Mouse (Mus musculus) T-helper 17 cell (primary cell): ENCODE results near the gene Klhl36.

Experiments used
- in situ Hi-C, 2 experiments: fragments of 300-600 bp; cut with MboI, MseI; formaldehyde crosslinking; loops; 1 replicate in 1 of 2; 2 replicates in 1 of 2; pipeline ENCODE4 v1.15.1; 2025; ENCODE audit warnings: high pct_unique_total_duplicates in 2 of 2

The Klhl36 gene

GRCm38 (mm10) chr8:119881917-119882316 lies 19.9 kb downstream of the Klhl36 start:
- in situ Hi-C loops = no loop called here

DNA sequence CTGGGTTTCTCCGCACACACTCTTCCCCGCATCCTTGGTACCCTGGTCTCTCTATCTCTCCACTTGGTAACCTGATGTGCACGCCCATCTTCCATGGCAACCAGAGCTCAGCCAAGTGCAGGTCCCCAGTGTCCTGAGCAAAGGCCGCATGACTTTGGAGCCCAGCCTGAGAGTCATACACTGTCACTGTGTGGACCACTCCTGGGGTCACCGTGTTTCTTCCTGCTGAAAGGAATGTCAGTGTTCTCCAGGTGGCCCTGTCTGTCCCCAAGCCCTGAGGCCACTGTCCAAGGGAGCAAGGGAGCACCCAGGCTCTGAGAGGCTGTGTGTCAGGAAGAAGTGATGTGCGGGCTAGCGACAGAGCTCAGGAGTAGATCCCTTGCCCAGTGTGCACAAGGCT lies 21.2 kb downstream of the Klhl36 start:
- in situ Hi-C loops = no loop called here

GRCm38 (mm10) chr8:119885612-119886011 lies 23.5 kb downstream of the Klhl36 start:
- in situ Hi-C loops = no loop called here

DNA sequence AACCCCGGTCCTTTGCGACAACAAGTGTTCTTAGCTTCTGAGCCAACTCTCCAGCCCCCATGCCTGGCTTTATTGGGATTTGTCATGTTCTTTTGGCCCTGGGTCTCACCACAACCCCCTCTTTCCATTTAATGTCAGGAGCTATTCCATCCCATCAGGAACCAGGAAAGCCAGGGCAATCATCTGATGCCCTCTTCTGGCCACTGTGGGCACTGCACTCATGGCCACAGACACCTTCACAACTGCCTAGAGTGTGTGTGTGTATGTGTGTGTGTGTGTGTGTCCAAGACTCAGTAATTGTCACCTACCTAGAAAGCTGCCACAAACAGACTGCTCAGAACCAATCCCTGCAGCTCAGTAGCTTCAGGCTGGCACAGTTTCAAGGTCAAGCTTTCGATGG lies 25.1 kb downstream of the Klhl36 start:
- in situ Hi-C loops = no loop called here

GRCm38 (mm10) chr8:119888012-119888411 lies 25.9 kb downstream of the Klhl36 start:
- in situ Hi-C loops = no loop called here

GRCm38 (mm10) chr8:119897069-119897468 lies 35.0 kb downstream of the Klhl36 start:
- in situ Hi-C loops = no loop called here

- in situ Hi-C loops = no loop called here
Measured at GRCm38 (mm10) chr8:119897933-119898332, 35.9 kb downstream of the Klhl36 start.

DNA sequence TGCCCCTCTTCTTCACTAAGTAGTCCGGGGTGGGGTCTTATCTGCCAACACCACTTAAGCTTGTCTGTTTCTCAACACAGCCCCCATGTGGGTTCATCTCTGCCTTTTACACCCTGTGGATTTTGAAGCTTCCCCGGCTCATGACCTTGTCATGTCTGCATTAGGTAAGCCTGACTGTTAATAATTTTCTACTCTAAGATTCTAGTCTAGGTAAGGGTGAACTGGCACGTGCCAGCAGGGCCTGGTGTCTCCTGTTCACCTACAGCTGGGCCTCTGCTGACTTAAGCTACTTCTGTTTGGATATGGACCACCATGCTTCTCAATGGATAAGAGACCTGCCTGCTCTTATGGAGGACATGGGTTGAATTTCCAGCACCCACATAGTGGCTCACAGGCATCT lies 39.3 kb downstream of the Klhl36 start:
- in situ Hi-C loops = no loop called here

DNA sequence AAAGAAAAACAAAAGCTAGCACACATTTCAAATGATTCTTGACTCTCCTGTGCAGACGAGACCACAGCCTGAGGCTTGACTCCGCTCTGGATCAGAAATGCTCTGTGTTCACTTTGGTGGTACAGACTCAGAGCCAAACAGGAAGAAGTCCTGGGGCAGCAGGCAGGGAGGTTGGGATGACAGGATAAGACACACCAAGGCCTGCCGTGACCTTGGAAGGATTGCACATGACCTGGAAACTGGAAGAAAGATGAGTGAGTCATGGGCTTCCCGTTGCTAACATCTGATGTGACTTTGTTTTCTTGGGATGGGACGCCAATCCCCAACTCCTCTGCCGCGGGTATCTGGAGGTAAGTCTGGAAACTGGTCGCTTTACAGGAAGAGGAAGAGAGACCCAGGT lies 39.9 kb downstream of the Klhl36 start:
- in situ Hi-C loops = no loop called here

DNA sequence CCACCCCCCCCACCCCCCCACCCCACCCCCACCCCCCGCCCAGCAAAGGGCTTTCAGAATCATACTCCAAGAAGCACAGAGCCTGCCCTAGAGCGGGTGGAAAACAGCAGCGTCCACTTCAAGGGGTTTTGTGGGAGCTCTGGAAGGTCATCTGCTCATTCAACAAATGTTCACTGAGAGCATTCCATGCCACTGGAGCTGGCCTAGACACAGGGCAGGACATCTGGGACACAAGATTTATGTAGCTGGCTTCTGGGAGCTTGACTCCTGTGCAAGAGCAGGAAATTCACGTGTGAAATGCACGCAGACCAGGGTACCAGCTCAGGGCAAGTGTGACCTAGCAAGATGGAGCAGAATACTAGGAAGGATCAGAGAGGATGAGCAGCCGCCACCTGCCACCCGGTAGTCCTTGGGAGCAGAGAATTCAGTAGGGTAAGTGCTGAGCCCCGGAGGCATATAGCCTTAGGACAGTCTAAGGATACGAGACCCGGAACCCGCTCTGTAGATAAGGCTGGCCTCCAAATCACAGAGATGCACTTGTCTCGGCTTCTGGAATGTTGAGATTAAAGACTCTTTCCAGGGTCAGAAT lies 42.4 kb downstream of the Klhl36 start:
- in situ Hi-C loops = no loop called here

DNA sequence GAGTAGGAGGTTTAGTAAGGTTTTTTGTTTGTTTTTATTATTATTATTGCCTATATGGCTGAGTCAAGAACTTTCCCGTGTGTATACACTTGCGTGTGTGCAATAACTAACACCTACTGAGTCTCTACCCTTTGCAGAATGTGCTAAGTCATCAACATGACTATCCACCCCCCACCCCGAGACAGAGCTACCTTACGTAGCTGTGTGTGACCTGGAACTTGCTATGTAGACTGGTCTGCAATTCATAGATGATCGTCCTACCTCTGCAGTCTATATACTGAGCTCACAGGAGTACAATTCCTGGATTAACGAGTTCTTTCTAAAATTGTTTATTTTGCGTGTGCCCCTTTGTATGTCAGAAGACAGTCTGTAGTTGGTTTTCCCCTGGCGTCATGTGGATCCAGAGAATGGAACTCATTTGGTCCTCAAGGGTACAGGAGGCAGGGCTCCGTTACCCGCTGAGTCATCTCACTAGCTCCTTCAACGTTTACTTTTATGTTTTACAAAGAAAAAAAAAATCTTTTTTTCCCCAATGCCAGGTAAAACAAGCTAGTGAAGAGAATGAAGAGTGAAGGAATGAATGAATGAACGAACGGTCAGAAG lies 48.0 kb downstream of the Klhl36 start, which contains the start of gene Usp10:
Usp10 (plus strand) TSS at position 417 of the 603 bp plus-strand sequence.
- in situ Hi-C loops = no loop called here

DNA sequence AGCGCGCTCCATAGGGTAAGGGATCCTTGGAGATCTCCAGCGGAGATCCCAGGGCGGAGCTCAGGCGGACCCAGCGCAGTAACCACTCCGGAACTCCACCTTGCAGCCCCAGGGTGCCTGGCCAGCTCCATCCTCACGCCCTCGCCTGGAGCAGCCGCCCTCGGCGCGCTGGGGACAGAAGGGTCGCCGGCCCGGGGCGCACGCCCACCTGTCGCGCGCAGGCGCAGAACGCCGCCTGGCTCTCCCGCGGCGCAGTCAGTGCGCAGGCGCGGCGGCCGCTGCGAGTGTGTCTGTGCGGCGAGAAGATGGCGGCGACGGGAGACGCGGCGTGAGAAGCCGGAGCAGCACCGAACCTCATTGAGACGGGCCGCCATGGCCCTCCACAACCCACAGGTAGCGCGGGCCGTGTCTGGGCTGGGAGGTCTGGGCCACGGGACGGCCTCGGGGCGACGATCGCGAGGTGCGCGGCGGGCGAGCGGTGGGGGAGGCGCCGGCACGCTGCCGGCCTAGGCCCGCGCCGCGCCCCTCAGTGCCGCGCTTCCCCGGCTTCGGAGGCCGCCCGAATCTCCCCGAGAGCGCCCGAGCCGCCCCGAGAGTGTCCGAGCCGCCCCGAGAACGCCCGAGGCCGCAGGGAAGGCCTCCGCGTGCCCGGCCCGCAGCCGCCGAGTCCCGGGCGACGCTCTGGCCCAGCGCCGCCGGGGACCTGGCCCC lies 48.6 kb downstream of the Klhl36 start, which contains the start of gene Gm20388:
Gm20388 (plus strand) TSS at position 295 of the 711 bp plus-strand sequence.
- in situ Hi-C loops = no loop called here

GRCm38 (mm10) chr8:119911258-119911962 lies 49.3 kb downstream of the Klhl36 start:
- in situ Hi-C loops = no loop called here

GRCm38 (mm10) chr8:119912643-119913042 lies 50.6 kb downstream of the Klhl36 start:
- in situ Hi-C loops = no loop called here

DNA sequence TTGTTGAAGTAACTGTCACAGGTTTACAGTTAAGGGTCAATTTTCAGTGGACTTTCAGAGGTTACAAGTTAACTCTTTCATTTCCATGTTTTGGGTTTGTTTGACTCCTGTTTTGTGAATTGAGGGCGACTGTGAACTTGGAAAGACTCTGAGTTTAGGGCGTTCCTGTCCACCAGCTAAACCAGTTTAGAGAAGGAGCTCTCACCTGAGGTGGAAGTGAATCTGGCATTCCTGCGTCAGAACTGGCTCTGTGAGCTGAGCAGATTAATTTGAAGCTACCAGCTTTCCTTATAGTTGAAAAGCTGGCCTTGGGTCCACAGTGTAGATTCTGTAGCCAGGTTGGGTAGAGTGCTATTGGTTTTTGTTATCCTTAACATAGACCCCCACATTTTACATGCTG lies 51.1 kb downstream of the Klhl36 start:
- in situ Hi-C loops = no loop called here

DNA sequence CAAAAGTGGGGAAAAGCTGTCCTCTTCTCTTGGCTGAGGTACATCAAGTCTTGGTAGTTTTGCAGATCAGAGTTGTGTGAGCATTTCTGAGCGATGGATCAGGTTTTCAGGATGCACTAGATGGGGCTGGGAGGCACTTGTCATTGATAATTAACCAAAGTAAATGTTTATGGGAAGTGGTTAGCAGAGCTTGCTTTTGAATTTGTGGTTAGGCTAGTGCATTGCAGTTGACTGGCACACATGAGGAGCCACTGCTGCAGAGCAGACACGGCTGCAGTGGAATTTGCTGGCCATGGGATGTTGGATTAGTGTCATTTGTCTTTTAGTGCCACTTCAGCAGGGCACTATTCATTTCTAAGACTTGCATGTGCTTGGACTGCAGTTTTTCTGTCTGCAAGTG lies 52.1 kb downstream of the Klhl36 start:
- in situ Hi-C loops = no loop called here

- in situ Hi-C loops = no loop called here
Measured at GRCm38 (mm10) chr8:119915298-119915697, 53.2 kb downstream of the Klhl36 start.

- in situ Hi-C loops = no loop called here
Measured at GRCm38 (mm10) chr8:119916237-119916892, 54.3 kb downstream of the Klhl36 start.

GRCm38 (mm10) chr8:119917415-119917814 lies 55.3 kb downstream of the Klhl36 start:
- in situ Hi-C loops = no loop called here

DNA sequence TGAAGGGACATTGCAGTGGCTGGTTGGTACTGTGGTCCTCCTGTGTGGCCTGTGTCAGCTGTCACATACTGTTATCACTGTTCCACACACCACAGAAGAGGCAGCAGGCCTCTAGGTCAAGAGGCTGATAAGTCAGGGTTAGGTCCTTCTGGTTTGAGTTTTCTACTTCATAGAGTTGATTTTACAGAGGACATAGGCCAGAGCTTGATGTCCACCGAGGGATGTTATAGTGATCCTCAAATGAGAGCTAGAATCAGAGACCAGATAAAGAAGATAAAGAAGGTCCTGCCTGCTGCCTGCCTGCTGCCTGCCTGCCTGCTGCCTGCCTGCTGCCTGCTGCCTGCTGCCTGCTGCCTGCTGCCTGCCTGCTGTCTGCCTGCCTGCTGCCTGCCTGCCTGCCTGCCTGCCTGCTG lies 56.1 kb downstream of the Klhl36 start:
- in situ Hi-C loops = no loop called here

DNA sequence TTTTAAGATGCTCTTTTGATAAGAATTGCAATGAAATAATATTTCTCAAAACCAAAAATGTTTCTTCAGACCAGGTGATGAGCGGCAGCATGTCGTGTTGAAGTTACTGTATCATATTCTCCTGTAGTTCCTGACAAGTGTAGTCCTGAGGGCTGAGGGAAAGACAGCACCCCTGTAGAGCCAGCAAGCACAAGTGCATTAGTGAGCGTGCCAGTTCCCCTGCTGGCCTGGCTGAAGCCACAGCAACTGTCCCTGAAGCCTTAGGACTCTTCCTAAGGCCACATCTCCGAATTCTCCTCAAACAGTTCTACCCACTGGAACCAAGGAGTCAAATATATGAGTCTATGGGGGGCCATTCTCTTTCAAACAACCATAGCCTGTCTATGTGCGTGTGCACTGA lies 61.2 kb downstream of the Klhl36 start:
- in situ Hi-C loops = no loop called here

- in situ Hi-C loops = no loop called here
Measured at GRCm38 (mm10) chr8:119925428-119925827, 63.4 kb downstream of the Klhl36 start.
